Mouse (Mus musculus) left cerebral cortex, adult 2 months (tissue): Measurements from ENCODE around the gene Frmpd1. TPM values are rescaled to one million over a fixed set of nuclear protein-coding genes. Genes with fewer than 3 reads are reported as not detected.

Experiments used
- DNase-seq, 2 experiments: peaks; one replicate each; pipeline ENCODE4 v3.0.0; 2021 to 2022; ENCODE audit warnings: low spot score in 2 of 2, mixed read lengths in 1 of 2; ENCODE audit errors: extremely low spot score in 1 of 2
- H3K27ac ChIP-seq: fragments of 200-600 bp; 2 replicates; pipeline ENCODE4 v1.8.1; 2022
- H3K4me3 ChIP-seq: fragments of 200-600 bp; 2 replicates; pipeline ENCODE4 v1.8.1; 2022
- CTCF ChIP-seq: fragments of 200-600 bp; IDR thresholded peaks from 2 replicates; pipeline ENCODE4 v1.8.1; 2022; ENCODE audit warnings: antibody characterized with exemption, mild to moderate bottlenecking, moderate library complexity
- intact Hi-C: fragments of 180-260 bp; cut with DNase I; formaldehyde crosslinking; loops from one replicate; pipeline ENCODE4 v1.15.1; 2025
- total RNA-seq, 2 experiments: library from RNA; stranded (reverse); gene quantifications; 2 replicates each; pipeline ENCODE4 v1.2.3; 2021

The Frmpd1 gene
- total RNA-seq, 2 experiments from 2014 or later, result 12.9 to 13.0 TPM

DNA sequence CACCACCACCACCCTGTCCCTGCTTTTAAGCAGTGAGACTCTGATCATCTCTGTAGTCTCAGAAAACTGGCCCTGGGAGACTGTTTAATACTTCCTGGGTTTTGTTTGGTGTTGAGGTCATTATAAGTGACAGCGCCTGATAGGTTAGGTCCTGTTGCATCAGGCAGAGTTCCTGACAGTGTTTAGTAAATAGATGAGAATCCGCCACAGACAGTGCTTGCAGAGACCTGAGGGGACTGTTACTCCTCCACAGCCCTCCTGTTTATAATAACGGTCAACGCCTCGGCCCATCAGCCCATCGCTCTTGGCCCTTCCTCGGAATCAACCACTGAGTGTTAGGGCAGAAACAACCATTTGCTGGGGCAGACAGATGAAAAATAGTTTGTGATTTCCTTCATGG lies 57.5 kb downstream of the Frmpd1 start:
- no peak for TF ChIP-seq CTCF
- no peak overlapping the region for H3K27ac ChIP-seq
- DNase-seq, result no peak
- intact Hi-C loops, result no loop called here
- no peak overlapping the region for H3K4me3 ChIP-seq

DNA sequence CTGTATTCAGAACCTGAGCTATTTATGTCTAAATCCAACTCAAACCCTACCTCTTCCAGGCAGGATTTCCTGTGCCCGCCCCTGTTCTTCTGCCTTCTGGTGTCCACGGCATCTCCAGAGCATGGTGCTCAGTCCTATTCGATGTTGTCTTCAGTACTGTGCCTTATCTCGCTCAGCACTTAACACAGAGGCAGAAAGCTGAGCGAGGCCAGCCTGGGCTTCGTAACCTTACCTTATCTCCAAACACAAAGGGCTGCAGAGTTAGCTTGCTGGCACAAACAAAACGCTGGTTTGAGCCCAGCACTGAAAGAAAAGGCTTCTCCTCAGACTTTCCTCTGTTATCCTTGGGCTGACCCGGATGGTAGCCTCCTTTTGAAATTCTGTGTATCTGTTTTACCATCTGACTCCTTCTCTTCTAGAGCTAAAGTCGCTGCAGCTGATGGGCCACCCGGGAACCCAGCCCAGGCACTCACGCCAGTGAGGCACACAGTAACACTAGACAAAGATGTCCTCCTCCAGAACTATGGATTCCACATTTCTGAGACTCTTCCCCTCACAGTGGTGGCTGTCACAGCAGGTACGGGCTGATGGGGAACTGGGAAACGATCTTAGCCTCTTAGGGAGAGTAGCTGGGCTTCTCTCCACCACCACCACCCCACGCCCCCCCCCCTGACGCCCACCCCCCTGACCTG lies 58.7 kb downstream of the Frmpd1 start:
- H3K4me3 ChIP-seq, result no peak overlapping the region
- TF ChIP-seq CTCF, result no peak
- intact Hi-C loops, result no loop called here
- H3K27ac ChIP-seq, result no peak overlapping the region
- DNase-seq, result no peak

DNA sequence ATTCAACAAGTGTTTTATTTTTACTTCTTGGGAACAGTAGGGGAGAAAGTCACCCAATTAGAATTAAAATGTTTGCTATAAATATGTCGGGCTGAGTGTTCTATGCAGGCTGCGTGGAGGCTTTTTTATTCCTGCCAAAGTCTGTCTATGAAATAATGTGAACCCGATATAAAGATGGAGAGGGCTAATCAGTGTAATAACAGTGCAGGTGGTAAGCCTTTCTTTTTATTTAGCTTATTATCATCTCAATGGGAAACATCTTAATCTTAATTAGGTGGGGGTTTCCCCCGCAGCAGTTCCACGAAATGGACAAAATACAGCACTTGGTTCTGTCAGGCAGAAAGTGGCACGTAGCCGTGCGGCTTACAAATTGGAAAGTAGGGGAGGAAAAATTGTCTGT lies 66.6 kb downstream of the Frmpd1 start:
- intact Hi-C loops, result loop anchor here (5.0 to 10.0 kb wide), 2 partner anchors 44 to 66 kb away; partner anchors contain the start of gene Frmpd1
- TF ChIP-seq CTCF, result no peak
- H3K27ac ChIP-seq, result no peak overlapping the region
- no peak for DNase-seq
- H3K4me3 ChIP-seq, result no peak overlapping the region

DNA sequence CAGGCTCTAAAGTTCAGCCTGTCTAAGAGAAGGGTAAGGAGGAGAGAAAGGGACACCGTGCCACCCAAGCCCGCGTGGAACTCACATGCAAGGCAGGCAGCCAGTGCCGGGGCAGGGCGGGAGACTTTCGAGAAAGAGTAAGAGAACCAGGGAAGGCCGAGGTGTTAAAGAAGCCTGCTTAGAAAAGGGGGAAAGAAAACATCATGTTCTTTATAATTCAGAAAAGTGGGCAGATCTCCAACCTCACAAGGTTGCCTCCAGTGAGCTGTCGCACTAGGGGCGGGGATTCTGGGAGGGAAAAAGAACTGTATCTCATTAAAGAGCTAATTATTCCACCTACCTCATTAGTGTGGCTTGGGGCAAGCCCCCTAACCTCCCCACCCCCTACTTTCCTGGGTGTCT lies 68.2 kb downstream of the Frmpd1 start:
- intact Hi-C loops, result loop anchor here (5.0 to 10.0 kb wide), 2 partner anchors 46 to 68 kb away; partner anchors contain the start of gene Frmpd1
- no peak overlapping the region; the same call in 1 of the 2 replicates for H3K27ac ChIP-seq
- no peak overlapping the region for H3K4me3 ChIP-seq
- TF ChIP-seq CTCF, result no peak
- peak in 1 of 2 experiments; percentile 21 for DNase-seq

DNA sequence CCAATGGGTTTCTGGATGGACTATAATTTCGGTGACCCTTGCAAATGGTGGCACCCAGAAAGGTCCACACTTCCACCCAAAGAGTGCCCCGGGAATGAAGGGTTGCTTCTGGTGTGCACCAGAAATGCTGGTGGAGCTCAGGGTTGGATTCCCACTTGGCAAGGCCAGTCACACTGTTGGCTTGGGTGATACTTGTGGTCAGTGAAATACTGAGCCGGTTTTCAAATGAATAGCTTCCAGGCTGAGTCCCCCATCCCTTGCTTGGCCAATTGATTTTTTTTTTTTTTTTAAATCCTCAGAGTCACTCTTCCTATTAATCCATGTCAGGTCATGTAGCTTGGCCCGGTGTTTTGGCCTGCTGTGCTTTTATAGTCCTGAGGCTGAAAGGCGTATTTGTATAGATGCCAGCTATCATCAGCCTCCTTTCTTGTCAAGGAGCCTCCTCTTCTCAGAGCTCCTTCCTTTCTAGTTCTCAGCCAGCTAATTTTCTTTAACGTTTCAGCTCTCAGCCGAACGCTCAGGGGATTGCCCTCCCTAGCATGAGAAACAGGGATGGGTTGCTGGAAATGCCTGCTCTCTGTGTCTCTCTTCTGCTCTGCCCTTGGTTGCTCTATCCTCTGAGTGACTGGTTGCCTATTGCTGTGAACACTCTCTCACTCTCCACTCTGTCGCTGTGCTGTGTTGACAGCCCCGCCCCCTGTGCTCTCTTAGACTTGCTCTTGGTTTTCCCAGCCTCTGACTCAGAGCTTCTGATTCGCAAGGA lies 69.3 kb downstream of the Frmpd1 start:
- no peak for TF ChIP-seq CTCF
- Histone ChIP-seq H3K27ac (no peak overlapping the region), H3K4me3 (no peak overlapping the region)
- intact Hi-C loops, result loop anchor here (5.0 to 10.0 kb wide), 2 partner anchors 47 to 69 kb away; partner anchors contain the start of gene Frmpd1
- peak in 1 of 2 experiments; percentile 33 for DNase-seq

DNA sequence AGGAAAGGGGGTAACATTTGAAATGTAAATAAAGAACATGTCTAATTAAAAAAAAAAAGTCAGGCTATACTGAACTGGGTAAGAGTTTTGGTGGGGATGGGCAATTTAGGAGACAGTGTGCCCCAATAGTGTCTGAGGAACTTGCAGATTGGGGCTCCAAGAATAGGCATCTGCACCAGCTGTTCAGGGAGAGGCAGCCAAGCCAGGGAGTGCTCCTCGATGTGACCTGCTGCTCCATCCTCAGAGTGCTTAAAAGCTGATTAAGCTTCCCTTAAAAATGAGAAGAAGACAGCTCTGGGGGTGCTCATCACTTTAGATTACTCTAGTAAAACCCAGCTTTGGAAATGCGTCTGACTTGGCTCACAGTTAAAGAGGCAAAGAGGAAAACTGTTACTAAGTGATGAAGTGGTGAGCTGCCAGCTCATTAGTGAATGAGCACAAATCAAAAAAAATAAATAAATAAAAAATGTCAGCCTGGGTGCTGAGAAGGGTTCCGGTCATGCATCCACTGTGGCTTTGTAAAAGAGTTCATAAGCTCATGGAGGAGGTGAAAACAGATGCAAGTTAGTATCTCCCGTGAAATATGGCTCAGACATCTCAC lies 74.7 kb downstream of the Frmpd1 start:
- Histone ChIP-seq H3K27ac (no peak overlapping the region), H3K4me3 (no peak overlapping the region)
- DNase-seq, result no peak
- intact Hi-C loops, result loop anchor here (10.0 kb wide), 1 partner anchor 75 kb away; the partner anchor contains the start of gene Frmpd1
- no peak for TF ChIP-seq CTCF

DNA sequence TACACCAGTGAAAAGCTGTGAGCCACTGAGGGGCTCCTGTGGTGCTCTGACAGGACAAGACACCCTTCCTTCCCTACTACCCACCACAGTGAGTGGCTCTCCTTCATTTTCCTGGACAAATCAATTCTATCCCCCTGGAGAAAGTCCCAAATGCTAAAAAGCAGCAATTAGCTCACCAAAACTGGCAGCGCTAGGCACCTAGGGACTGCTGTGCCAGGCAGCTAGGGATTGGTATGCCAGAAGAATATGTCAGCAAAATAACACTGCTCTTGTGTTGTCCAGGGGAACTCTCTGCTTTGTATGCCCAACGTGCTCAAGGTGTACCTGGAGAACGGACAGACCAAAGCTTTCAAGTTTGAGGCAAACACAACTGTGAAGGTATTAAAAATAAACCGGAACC lies 76.9 kb downstream of the Frmpd1 start:
- DNase-seq, result no peak
- TF ChIP-seq CTCF, result no peak
- Histone ChIP-seq H3K27ac (no peak overlapping the region), H3K4me3 (no peak overlapping the region)
- intact Hi-C loops, result no loop called here

DNA sequence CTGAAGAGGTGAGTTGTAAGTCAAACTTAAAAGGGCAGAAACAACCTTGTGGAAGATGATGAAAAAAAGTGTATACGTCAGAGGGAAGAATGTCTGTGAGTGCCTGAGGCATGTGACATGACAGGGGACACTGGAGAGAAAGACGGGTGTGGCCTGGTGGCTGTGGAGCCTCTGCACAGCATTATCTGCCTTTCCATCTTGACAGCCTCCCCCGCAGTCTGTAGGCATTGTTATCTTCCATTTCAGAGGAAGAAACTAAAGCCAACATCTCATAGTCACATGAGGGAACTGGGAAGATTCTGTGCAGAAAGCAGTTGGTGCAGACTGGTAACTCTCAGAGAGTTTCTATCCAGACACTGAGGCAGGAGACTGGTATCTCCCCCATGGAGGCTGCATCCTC lies 83.2 kb downstream of the Frmpd1 start:
- no peak for DNase-seq
- Histone ChIP-seq H3K27ac (no peak overlapping the region), H3K4me3 (no peak overlapping the region)
- intact Hi-C loops, result no loop called here
- TF ChIP-seq CTCF, result no peak

DNA sequence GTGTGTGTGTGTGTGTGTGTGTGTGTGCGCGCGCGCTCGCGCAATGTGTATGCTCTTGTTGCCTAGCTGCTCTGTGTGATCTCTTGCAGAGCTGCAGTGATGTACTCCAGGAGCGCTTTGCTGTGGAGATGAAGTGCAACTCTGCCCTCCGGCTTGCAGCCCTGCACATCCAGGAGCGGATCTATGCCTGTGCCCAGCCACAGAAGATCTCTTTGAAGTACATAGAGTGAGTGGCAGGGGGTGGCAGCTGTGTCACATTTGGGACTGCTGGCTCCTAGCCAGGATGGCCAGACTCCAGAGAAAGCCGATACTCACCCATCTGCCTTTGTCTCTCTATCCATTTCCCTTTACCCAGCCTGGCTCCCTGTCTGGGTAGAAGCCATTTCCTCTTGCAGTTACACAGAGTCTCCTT lies 86.4 kb downstream of the Frmpd1 start:
- intact Hi-C loops, result no loop called here
- DNase-seq, result no peak
- no peak for TF ChIP-seq CTCF
- Histone ChIP-seq H3K4me3 (no peak overlapping the region), H3K27ac (no peak overlapping the region)

DNA sequence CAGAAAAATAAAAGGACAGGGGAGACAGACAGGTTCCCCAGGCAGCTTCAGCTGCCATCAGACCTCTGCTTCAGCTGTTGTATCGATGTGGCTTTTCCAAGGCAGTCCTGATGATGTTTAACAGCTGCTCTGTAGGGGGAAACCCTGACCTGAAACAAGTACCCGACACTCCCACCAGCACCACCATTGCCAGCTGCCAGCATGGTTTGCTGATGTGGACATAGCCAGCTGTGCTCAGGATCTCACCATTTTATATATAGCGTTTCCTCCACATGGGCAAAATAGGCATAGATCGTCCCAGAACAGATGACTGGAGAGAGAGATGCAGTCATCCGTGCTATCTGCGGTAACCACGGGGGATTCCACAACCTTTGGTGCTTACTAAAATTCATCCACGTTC lies 91.1 kb downstream of the Frmpd1 start:
- no peak overlapping the region for H3K4me3 ChIP-seq
- no peak for DNase-seq
- no peak overlapping the region for H3K27ac ChIP-seq
- intact Hi-C loops, result no loop called here
- TF ChIP-seq CTCF, result no peak

DNA sequence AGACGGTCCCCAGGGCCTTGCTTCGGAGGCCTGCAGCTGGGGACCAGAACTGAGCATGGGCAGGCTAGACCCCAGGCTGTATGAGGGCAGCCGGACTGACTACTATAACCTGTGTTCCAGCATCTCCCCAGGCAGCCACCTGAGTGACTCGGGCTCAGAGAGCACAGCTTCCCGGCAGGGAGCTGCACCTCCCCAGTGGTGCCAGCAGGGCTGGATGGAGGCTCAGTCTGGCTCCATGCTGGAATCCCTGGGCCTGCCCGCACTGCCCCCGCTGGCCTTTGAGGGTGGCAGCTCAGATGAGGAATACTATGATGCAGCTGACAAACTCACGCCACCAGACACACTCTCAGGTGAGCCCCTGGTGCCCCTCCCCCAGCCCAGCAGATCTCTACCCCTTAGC lies 94.6 kb downstream of the Frmpd1 start:
- TF ChIP-seq CTCF, result no peak; the same call in none of the 2 replicates
- DNase-seq, result no peak
- H3K27ac ChIP-seq, result no peak overlapping the region
- no peak overlapping the region for H3K4me3 ChIP-seq
- intact Hi-C loops, result no loop called here

DNA sequence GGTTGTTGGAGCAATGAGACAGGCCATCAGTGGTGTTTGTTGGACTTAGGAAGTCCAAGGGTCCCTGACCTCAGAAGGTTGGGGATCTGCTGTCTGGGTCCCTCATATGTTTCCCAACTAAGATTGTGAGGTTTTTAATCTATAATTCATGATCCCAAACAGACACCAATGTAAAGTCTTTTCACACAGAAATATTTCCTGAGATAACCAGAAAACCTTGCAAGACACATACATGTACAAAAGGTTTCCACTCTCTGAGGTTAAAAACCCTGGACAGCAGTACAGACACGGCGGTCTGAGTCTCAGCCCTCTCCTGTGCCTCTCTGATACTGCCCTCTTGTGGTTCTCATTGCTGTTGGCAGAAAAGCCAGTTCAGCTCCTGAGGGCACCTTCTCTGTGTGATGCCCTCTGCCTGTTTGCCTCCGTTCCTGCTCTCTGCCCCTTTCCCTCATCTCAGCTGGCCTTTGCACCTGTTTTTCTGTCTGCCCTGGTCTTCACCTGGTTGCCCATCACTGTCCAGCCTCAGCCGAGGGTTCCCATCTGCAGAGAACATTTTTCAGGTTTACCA lies 95.4 kb downstream of the Frmpd1 start:
- peak; percentile 51 to 56 for DNase-seq
- peak; percentile 93 for TF ChIP-seq CTCF
- intact Hi-C loops, result loop anchor here (1.0 to 2.0 kb wide), 4 partner anchors 116 to 265 kb away; partner anchors contain the start of gene Tomm5

More for the DNA sequence above, 95.4 kb downstream of the Frmpd1 start:
- no peak overlapping the region for H3K4me3 ChIP-seq
- no peak overlapping the region for H3K27ac ChIP-seq
